Mouse (Mus musculus) right cerebral cortex, postnatal 14 days (tissue): ENCODE results near the gene Mrpl45.
"Not testable (repeated sequence)": the region's sequence is repeated elsewhere in the genome, so short reads cannot be mapped to it uniquely, and the experiment has no call there.

Experiments used
- DNase-seq: peaks from one replicate; pipeline ENCODE4 v3.0.0; 2022

The Mrpl45 gene

DNA sequence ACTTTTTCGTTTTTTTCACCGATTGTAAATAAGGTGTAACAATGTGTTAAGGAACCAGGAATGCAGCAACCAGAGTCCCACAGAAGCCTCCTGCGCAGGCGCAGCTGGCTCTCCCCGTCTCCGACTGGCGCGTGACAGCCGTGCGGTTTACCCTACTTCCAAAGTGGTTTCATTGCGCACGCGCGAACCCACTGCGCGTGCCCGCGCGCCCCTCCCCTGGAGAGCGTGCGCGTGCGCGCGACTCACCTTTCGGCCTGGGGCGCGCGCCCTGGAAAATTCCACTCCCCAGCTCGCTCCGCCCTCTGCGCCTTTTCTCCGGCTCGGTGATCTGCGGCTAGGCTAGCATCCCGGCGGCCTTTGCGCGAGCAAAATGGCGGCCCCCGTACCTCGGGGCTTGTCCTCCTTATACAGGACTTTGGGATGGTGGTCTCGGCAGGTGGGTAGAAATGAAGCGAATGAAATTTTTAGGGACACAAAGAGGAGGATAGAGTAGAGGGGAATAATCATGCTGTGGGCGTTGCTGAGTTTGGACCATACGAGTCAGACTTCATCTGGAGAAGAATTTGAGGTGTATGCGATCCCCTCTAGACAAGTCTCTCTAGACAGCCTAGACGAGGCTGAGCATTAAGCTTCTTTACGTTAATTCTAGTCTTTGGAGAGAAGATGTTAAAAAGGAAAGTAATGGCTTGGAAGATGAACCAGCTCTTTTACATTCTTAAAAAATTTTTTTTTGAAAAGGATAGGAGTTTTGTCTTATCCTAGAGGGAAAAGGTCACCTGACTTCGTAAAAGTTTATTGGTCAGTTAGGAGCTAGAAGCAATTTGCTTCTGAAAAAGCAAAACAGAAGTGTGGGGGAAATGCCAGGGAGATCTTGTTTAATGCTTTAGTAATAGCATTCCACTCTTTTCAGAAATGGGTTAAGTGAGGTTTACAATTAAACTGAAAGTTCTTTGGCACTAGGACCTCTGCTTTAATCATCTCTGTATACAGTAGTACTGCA, at the start of gene Mrpl45:
Gene Mrpl45 (plus strand): TSS at position 213 of the 1,000 bp plus-strand sequence.
- DNase-seq: peak; percentile 99

DNA sequence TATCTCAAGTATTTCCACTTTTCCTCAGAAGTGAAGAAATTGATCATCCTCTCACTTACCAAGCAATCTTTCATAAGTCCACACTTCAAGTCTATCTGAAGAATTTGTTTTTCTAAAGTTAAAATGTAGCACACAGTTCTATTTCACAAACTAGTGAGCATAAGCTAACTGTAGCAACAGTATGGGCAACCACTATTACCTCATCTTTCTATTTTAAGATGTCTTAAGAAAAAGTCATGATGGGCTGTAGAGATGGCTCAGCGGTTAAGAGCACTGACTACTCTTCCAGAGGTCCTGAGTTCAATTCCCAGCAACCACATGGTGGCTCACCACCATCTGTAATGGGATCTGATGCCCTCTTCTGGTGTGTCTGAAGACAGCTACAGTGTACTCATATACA, 49.0 kb upstream of the Mrpl45 start:
- not testable (repeated sequence) for DNase-seq

DNA sequence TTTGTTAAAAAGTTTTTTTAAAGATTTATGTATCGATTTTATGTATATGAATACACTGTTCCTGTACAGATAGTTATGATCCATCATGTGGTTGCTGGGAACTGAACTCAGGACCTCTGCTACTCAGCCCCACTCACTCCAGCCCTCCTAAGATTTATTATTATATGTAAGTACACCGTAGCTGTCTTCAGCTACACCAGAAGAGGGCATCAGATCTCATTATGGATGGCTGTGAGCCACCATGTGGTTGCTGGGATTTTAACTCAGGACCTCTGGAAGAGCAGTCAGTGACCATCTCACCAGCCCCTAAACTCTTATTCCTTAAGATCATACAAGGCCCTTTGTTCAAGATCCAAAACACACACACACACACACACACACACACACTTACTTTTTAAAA, 45.5 kb upstream of the Mrpl45 start:
- DNase-seq: not testable (repeated sequence)

DNA sequence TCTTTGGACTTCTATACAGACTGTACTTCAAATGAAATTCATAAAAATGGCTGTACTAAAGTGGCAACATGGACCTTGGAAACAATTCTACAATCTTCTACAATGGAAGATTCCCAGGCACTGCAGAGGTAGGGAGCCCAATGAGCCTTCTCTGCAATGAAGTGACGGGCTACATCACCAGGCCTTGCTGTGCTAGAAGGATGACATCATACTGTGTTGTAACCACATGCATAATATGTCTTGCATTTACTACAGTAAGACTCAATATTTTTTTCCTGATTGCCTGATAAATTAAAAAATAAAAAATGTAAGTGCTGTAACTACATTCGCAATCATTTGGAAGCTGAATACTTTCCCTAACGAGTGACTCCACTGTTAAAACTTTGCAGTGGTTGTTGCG, 42.7 kb upstream of the Mrpl45 start:
- DNase-seq: no peak

DNA sequence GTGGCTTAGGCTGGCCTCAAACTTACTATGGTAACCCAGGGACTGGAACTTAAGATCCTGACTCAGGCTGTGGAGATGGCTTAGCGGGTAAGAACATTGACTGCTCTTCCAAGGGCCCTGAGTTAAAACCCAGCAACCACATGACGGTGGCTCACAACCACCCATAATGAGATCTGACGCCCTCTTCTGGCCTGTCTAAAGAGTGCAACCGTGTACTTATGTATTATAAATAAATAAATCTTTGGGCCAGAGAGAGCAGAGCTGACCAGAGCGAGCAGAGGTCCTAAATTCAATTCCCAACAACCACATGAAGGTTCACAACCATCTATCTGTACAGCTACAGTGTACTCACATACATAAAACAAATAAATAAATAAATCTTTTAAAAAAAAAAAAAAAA, 41.9 kb upstream of the Mrpl45 start:
- DNase-seq: no peak

DNA sequence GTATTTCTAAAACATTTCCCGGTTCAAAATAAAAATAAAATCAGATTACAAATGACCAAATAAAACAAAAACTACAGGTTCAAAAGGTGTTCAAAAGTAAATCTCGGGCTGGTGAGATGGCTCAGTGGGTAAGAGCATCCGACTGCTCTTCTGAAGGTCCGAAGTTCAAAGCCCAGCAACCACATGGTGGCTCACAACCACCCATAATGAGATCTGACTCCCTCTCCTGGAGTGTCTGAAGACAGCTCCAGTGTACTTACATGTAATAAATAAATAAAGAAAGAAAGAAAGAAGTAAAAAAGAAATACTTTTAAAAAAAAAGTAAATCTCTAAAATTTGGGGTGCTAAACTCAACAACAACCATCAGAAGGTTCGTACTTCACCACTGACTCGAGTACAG, 40.6 kb upstream of the Mrpl45 start:
- not testable (repeated sequence) for DNase-seq

DNA sequence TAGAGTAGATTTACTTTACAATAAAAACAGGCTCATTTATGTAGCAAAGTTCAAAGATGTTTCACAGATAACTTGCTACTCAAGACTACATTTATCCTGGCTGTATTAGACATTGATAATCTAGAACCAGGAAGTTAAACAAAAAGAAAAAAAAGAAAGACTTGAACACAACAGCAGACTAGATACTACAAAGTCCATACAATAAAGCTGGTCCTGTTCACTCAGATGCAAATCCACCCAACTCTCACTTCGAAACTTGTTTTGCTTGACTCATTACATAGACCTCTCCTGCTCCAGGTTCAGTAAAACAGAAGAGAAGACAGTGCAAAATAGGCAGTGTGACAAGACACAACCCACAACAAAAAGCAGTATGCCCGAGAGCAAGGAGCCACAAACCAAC, 40.2 kb upstream of the Mrpl45 start:
- DNase-seq: no peak

DNA sequence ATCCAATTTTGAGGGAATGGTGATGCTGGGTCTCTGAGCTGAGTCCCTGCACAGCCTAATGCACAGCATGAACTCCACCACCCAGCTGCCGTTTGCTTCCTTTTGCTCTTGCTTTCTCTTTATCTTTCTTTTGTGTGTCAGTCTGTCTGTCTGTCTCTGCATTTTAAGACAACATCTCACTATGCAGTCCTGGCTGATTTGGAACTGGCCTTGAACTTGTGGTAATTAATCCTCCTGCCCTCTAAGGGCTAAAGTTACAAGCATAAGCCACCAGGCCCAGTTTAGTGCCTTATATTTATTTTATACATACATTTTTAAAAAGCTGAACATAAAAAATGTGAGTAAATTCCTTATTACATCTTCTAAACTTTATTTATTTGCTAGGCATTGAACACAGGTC, 39.5 kb upstream of the Mrpl45 start:
- no peak for DNase-seq

DNA sequence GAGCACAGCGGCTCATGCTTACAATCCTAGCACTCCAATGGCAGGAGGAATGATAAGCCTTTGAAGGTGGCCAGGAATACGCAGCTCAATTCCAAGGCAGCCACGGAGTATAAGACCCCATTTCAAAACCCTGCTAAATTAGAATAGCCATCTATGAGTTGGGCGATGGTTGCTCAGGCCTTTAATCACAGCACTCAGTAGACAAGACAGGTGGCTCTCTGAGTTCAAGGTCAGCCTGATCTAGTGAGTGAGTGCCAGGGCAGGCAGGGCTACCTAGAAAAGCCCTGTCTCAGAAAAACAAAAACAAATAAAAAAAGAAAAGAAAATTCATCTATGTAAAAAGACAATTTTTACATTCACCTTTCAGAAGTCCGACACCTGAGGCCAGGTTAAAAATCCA, 38.4 kb upstream of the Mrpl45 start:
- DNase-seq: no peak

DNA sequence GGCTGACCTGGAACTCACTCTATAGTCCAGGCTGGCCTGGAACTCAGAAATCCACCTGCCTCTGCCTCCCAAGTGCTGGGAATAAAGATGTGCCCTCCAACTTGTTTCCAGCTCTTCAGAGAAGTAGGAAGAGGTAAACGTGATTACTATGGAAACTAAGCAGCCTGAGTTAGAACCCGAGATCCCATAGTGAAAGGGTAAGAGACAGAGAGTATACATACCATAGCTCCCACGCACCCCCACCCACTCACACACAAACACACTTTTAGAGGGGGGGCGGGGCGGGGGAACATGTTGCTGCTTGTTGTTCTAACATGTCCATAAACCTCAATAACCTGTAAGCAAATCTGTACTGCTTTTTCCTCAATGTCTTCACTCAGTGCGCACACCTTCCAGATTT, 37.1 kb upstream of the Mrpl45 start:
- no peak for DNase-seq

DNA sequence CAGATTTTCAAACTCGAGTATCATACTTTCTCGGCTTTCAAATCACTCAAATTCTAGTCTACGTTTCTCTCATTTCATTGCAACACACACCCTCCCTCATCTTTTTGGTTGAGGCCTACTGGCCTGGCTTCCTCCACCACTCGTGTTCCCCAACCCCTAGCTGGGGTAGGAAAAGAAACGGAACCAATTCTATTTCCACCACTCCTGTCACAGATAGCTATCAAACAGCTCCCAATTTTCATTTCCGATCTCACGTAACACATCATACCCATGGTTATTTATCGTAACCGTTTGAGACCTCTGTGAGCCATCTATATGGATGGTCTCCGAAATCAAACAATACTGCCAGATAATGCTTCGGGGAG, 36.5 kb upstream of the Mrpl45 start:
- DNase-seq: no peak

DNA sequence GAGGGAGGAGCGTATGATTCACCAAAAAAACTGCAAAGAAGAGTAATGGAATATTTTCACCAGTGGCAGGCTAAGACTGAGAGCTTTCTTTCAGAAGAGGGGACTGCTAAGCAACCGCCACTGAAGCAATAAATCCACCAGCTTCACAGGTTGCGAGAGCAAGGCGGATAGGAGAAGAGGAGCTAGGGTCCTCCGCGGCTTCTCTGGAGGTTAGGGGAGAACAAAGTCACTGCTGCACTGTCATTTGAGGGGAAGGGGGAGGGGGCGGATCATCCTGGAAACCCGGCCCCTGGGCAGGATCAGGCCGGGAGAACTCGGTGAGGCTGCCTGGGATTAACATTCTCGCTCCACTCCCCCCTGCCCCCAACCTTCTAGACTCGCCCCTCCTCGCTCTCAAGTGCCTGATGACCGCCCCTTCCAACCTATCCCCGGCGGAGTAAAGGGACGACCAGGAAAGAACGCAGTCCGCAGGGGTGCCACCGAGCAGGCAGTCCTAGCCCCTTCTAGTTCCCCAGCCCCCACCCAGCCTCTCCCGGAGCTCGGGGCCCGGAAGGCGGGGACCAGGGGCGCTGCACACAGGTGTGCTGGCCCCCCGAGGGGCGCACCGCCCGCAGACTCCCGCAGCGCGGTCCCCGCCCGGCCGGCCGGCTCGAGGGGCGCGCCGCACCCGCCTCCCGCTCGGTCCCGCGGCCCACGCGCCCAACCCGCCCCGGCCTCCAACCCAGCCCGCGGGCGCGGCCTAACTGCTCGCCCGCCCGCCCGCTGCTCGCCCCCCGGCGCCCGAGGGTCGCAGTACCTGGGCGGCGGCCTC, 35.9 kb upstream of the Mrpl45 start:
- DNase-seq: peak; percentile 39

DNA sequence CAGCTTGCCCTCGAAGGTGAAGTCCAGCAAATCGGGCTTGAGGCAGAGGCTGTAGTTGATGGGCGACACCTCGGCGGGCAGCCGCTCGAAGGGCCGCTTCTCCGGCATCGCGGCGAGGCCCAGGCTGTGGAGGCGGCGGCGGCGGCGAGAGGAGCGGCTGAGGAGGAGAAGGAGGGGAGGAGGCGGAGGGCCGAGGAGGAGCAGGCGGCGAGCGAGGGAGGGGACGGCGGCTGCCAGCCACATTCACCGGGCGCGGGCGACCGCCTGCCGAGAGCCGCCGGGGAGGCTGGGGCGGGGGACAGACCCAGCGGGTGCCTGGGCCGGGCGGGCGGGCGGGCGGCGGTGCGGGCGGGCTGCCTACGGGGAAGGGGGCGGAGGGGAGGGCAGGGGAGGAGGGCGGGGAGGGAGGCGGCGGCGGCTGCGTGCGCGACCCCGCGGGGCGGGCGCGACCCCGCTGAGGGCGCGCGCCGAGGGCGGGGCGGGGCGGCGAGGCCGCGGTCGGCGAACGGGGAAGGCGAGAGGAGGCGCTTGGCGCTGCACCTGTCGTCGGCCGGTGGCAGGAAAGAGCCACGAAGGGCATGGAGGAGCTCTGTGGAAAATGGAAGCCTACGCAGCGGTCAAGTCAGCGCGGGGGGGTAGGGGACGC, 35.2 kb upstream of the Mrpl45 start, which contains the start of gene Npepps:
Gene Npepps (minus strand): TSS at position 423 of the 646 bp plus-strand sequence.
- DNase-seq: peak; percentile 72

DNA sequence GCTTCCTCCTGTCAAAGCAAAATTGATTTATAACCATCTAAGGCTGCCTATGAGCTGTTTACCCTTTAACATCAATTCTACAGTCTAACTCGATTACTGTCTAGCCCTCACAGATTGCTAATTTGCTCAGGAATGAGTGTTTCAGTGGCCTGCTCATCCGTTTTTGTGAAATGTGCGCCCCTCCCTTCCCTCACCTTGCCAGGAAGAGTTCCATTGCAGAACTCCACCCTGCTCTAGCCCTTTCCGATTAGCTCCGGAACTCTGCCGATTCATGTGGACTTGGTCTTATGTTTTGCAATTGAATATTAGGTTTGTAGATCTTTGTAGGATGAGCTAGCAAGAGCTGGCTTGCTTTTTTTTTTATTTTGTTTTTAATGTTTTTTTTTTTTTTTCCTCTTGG, 33.3 kb upstream of the Mrpl45 start:
- DNase-seq: no peak

DNA sequence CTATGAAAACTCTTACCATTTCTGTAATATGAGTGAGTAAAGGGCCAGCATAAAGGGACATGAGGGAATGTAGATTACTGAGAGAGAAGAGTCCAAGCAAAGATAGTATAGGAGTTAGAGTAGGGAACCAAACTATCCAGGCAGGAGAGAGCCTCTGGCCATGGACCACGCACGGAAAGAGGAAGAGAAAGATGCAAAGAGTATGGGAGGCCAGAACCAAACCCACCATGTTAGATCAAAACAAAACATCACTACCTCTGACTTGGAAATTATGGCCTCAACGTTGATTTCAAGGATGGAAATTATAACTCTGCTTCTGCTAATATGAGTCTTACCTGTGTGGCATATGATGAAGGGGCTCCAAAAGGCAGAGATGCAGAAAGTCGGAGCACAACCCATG, 30.7 kb upstream of the Mrpl45 start:
- no peak for DNase-seq

DNA sequence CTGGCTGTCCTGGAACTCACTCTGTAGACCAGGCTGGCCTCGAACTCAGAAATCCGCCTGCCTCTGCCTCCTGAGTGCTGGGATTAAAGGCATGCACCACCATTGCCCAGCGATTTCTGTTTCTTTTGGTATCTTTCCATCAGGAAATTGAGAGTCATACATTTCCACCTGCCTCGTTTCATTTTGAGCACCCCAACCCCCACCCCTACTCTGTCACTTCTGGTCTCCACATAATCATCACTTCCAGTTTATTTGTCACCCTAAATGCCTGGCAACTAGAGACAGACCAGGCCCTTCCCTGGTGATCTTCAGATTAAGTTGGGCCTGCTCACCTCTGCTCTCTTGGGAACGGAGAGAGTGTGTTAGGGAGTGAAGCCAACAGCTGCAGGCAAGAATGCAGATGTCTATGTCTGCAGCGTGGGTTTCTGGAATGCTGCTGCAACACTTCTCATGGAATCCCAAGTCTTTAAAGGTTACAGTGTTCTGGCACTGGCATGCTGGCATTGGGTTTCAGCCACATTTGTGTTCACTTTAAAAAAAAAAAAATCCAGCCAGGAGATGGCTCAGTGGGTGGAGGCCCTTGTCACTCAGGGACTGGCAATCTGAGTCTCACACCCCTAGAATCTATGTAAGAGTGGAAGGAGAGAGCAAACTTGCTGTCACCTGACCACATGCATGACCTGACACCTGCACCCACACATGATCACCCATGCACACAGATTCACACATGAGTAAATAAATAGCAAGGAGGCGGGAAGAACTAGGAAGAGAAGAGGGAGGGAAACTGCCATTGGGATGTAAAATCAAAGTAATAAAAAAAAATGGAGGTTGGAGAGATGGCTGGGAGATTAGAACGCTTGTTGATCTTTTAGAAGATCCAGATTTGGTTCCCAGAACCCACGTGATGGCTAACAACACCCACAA, 29.4 kb upstream of the Mrpl45 start:
- no peak for DNase-seq

DNA sequence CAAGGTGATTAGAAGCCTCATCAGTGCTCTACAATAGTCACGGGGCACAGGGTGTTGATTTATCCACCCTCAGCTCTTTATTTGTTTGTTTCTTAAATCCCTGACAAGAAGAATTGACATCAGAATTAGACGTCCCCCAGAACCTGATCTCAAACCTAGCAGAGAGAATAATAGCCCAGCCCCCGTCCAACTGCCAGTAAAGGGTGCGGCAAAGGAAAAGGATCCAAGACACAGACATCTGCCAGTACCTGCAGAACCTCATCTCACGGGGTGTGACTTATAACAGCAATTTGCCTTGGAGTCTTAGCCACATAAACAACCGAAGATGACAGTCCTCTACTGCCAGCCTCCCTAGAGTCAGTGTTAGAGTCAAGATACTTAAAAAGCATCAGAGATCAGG, 28.5 kb upstream of the Mrpl45 start:
- no peak for DNase-seq

DNA sequence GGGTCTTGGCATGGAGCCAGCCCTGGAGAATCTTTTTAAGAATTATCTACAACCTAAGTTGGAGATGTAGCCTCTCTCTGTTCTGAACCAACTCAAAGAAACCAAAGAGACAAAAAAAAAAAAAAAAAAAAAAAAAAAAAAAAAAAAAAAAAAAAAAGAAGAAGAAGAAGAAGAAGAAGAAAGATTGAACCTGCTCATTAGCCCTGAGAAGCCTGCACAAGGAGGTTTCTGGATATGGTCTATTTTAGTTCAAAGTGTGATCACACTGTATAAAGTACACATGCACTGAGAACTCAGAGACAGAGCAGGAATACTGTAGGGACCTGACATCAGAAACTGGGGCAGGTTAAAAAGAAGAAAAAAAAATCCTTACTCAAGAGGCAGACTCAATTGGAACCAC, 27.9 kb upstream of the Mrpl45 start:
- DNase-seq: no peak

DNA sequence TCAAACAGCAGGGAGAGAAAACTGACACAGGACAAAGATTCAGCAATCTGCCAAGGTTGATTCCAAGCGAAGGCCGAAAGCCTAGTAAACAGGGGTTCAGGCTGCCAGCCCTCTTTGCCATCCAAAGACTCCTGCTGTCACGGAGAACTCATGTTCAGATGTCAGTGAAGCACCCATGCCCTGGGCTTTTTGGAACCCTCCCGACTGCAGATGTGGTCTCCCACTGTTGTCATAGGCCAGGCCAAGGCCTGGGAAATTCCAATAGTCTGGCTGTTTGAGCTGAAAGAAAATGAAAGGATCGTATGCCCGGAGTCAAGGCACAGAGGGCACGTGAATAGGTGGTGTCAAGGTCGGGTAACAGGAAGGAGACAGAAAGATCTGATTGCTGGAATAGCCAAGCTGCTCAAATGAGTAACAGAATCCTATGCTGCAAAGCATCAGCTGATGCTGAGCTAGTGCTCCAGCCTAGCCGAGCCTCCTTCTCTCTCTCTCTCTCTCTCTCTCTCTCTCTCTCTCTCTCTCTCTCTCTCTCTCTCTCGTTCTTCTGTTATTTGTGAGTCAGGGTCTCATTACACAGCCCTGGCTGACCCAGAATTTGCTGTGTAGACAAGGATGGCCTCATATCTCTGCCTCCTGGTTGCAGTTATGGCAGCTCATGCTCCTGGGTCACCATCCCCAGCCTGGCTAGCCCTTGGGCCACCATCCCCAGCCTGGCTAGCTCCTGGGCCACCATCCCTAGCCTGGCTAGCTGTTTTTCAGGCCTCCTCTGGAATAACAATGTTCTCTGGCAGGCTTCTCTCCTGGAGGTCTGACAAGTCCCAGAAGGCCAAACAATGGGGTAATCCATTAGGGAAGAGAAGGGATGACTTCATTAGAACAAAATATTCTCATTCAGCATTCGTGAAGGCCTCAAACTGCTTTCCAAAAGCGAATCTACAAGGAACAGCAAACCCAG, 26.0 kb upstream of the Mrpl45 start:
- DNase-seq: no peak

DNA sequence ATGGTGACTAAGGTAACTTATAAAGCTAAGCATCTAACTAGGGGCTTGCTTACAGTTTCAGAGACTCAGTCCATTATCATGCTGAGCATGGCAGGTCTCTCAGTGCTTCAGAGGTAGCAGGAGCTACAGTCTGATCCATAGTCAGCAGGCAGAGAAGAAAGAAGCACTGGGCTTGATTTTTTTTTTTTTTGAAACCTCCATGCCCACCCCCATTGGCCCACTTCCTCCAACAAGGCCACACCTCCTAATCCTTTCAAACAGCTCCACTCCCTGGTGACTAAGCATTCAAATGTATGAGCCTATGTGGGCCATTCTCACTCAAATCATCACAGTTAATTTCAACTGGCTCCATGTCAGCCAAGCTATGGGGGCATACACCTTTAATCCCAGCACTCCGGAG, 22.8 kb upstream of the Mrpl45 start:
- no peak for DNase-seq

DNA sequence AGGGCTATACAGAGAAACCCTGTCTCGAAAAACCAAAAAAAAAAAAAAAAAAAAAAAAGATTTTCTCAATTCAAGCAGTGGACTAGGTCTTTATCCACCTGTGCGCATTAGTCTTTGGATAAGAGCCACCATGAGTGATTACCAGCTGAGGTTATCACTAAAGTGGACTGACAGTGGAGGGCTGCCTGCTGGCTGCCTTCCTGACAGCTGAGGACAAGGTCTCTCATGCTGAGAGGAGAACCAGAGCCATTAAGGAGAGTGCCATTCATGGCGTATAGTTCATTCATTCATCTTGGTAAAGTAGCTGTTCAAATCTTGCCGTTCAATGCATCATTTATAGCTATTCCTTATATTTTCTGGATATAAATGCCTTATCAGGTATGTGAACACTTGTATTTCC, 19.0 kb upstream of the Mrpl45 start:
- no peak for DNase-seq
